17 mouse cellular contexts compared by ENCODE assay signal in genomic region chr8:106805859-106806258, GRCm38 (mm10).
A peak's percentile ranks its signal among the peaks of the same experiment; 100 is the strongest.
DNase-seq lines count a peak whose midpoint lies in the region; TF ChIP-seq lines count a peak whose summit lies in the region.
"Had no signal": no experiment of that assay in that cellular context is flagged by ENCODE, and none has a peak within 500 bp of the region (broad histone marks: within the 10 kb centered on the region; RNA-seq: fewer than 3 reads in every experiment).

No protein-coding gene starts in this region.

- DNase-seq in layer of hippocampus, adult 2 months (ENCODE audit: low spot score in 2 of 2): no peak
- no peak for DNase-seq in layer of hippocampus, postnatal 36 days
- DNase-seq in thymus, adult 2 months: peak; percentile 6
- no peak for DNase-seq in thymus, postnatal 36 days
- peak; percentile 36 for DNase-seq in WW6 (ENCODE audit: low read depth, low spot score)
- DNase-seq in embryo, embryonic 10.5 days (ENCODE audit: low spot score): no peak
- no peak for DNase-seq in urinary bladder, postnatal 14 days (ENCODE audit: low spot score)
- DNase-seq: cerebellum, postnatal 25 days; layer of hippocampus, adult 9-11 months; thymus, postnatal 25 days had no signal

- no peak for TF ChIP-seq POLR2A in thymus, adult 2 months (IDR thresholded peaks at IDR 0.05; ENCODE audit: control insufficient read depth, extremely low read depth, insufficient read depth, low read length, poor library complexity)

- no peak overlapping the region for H3K27ac ChIP-seq in layer of hippocampus, adult 2 months
- no peak overlapping the region for H3K27ac ChIP-seq in thymus, adult 2 months (ENCODE audit: control insufficient read depth, insufficient read depth, low read length)
- H3K27ac ChIP-seq: forebrain, embryonic 12.5 days; hindbrain, embryonic 10.5 days; limb, embryonic 10.5 days; lung, embryonic 15.5 days; midbrain, embryonic 12.5 days; neural tube, embryonic 13.5 days had no signal

- no peak overlapping the region for H3K4me3 ChIP-seq in layer of hippocampus, adult 2 months
- no peak overlapping the region for H3K4me3 ChIP-seq in thymus, adult 2 months (ENCODE audit: control insufficient read depth, insufficient read depth, low read length)
- H3K4me3 ChIP-seq: forebrain, embryonic 12.5 days; heart, embryonic 12.5 days; hindbrain, embryonic 10.5 days; limb, embryonic 10.5 days; lung, embryonic 15.5 days; midbrain, embryonic 12.5 days; neural tube, embryonic 13.5 days had no signal

- peaks cover 4% of the 10 kb centered on the region; the same call in 1 of the 2 replicates for H3K4me1 ChIP-seq in thymus, adult 2 months (replicated peaks; ENCODE audit: control insufficient read depth, insufficient read depth, low read length)
- H3K4me1 ChIP-seq: limb, embryonic 10.5 days; lung, embryonic 15.5 days; midbrain, embryonic 12.5 days; neural tube, embryonic 13.5 days had no signal

- no peaks in the 10 kb centered on the region for H3K36me3 ChIP-seq in thymus, adult 2 months (ENCODE audit: control insufficient read depth, insufficient read depth, low read length)

- no peaks in the 10 kb centered on the region for H3K27me3 ChIP-seq in thymus, adult 2 months (ENCODE audit: control insufficient read depth, insufficient read depth, low read length)
- H3K27me3 ChIP-seq: forebrain, embryonic 12.5 days; heart, embryonic 12.5 days; lung, embryonic 15.5 days; midbrain, embryonic 12.5 days; neural tube, embryonic 13.5 days had no signal

- TF ChIP-seq CTCF in layer of hippocampus, adult 2 months (conservative IDR thresholded peaks at IDR 0.05): peak; percentile 51
- no peak for TF ChIP-seq CTCF in thymus, adult 2 months (IDR thresholded peaks at IDR 0.05; ENCODE audit: borderline replicate concordance, control insufficient read depth, extremely low read depth, insufficient read depth, low read length, poor library complexity)

- WGBS in thymus, adult 2 months: 93% methylated on average over 3 of the region's 3 CpGs

Comparison
In these comparisons a context has a peak if more than half of its experiments do, and no peak if none do; other contexts are left out.
1. DNase-seq: peak in thymus, adult 2 months (single experiment) and WW6 (single experiment); none in layer of hippocampus, adult 2 months (0 of 2), layer of hippocampus, postnatal 36 days (0 of 2), thymus, postnatal 36 days (0 of 2), embryo, embryonic 10.5 days (single experiment) and urinary bladder, postnatal 14 days (single experiment).